Mouse (Mus musculus) CD4-positive helper T cell, adult 2 months (primary cell): Measurements from ENCODE around the gene Eed.
"Not testable (repeated sequence)": the region's sequence is repeated elsewhere in the genome, so short reads cannot be mapped to it uniquely, and the experiment has no call there.

Experiments
- DNase-seq: peaks from one replicate; pipeline ENCODE4 v3.0.0-alpha.2; 2012; ENCODE audit warnings: low read depth, missing footprints, low spot score

Gene Eed

DNA sequence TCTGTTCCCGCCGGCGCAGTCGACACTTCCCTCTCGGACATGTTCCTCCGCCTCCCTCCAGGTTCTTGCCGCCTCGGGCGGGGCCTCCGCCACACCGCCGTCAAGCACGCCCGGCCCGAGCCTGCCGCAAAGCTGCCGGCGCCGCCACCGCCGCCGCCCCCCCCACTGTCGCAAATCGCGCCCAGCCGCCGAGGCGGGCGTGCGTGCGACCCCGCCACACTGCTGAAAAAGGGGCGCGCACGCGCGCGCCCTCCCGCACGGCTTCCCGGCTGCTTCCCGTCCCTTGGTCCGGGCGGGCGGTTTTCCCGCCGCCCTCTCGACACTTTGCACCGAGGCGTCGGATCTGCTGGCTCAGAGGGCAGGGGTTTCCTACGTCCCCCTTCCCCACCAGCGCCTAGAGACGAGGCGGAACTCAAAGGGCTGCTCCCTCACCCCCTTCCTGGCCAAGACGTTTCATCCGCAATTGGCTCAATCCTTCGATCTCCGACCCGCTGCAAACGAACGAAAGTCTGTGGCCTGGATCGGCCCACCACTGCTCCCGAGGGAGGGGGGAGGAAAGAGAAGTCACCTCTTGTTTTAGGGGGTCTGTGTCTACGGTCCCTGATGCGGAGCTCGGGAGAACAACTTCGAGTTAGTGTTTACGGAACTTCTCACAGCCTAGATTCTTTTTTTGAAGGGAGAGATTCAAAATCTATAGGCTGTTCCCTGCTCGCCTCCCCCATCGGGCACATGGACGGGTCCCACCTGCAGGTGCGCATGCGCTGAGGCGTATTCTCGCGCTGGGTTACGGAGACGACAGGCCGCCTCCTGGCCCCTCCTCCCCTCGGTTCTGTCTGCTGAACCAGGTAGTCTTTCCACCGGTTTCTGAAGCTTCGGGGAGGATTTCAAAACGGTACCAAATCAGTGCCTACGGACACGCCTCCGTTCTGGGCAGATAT is at the start of gene Eed:
Gene Eed, minus strand, starts transcription at position 499 of the 938 bp plus-strand sequence.
- peak; percentile 97 for DNase-seq

DNA sequence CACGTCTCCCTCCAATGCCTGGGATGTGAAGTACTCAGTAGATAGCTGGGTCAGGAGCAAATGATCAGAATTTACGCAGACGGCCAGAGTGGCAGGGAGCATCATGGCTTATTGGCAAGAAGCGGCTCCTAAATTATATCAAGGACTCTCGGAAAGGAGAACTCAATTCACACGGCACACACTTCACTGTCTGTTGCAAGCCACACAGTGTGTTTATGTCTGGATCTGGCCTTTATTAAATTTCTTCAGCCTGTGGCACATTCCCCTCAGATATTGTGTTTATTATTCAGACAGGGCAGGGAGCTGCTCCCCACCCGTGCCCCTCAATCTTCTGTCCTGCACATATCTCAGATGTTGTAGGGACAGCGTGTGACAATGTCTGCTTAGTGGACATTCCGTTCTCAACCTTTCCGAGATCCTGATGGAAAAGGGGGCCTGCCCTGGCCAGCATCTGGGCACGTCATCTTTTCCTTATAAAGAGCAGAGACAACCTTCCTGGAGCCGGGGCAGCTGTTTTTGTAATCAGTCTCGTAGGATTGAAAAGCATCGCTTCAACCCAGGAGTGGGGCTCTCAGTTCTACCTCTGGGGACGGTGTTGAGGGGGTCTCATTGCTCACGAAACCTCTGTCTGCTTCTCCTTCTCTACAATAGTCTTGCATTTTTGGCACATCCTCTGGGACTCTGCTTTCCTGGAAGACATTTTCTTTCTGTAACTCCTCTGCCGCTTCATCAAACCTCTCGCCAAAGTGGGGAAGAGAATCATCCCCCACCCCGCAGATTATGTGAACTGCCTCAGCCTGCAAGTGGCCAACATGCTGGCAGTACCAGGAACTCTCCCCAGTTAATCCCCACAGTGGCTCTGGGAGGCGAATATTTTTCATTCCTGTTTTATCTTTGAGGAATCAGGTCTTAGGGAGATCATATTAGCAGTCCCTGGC is 49.0 kb upstream of the Eed start:
- no peak for DNase-seq

DNA sequence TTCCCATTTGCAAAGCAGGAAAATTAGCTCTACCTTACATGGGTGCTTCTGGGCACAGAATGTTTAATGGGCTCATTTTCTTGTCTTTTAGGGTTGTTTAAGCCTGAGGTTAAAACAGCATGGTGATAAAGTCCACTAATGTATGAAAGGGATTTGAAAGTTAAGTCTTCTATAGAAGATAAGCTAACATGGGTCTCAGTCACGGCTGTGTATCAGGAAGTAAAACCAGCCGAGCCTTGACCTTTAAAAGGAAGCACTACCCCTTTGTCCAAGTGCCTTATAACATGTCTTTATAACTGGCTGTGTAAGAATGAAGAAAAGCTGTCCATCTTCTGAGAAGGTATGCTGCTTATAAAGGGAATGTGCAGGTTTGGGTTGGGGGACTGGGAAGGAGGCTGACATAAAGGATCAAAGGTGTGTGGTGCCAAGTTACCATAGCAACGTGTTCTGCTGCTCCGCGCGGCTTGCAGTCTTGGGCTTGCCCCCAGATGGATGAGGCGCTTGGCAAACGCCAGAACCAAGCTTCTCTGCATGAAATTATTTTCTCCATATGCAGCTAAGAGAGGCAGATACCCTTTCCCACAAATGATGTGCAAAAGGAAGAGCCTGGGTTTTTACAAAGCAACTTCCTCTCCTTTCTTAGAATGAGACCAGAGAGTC is 48.2 kb upstream of the Eed start:
- no peak for DNase-seq

DNA sequence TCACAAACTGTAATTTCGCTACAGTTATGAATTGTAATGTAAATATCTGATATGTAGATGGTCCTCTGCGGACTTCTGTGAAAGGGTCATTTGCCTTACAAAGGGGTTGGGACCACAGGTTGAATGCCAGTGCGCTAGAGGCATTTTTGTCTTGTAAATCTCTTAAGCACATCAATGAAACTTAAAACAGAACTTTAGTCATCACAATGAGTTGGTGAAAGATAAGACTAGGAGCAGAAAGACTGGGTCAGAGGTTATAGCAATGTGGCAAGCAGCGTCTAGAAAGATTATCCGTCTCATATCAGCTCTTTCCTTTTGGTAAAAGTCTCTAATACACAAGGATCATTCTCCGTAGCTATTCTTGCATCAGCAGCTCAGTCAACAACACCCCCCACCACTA is 44.2 kb upstream of the Eed start:
- DNase-seq, result no peak

DNA sequence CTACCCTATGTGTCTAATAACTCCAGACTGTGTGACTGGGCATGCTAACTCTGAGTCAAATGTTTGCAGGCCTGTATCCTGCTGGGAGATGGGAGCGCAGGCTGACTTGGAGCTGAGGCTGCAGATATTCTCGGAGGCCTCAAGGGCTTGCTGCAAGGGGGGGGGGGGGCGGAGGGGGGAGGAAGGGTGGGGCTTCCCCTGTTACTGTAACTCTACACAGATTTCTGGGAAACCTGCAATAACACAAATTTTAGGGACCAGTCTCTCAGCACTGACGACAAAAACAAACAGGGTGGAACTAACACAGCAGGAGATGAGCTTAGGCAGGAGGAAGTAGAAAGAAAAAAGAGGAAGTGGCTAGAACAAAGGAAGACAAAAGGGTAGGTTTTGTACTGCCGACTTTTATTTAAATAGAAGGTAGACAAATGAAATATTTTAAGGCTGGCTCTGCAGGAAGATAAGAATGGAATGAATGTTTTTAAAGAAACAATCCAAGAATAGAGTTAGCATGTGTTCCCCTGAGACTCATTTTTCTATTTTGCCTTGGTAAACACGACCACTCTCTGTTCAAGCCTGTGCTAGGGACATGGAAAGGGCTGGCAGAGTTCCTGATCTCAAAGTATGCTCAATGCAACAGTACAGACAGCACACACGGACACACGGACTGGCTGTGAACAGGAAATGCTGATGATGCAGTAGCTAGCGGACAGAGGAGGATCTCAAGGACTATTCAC is 42.4 kb upstream of the Eed start:
- peak; percentile 66 for DNase-seq

GRCm38 (mm10) chr7:90020331-90020730 is 39.5 kb upstream of the Eed start:
- no peak for DNase-seq

DNA sequence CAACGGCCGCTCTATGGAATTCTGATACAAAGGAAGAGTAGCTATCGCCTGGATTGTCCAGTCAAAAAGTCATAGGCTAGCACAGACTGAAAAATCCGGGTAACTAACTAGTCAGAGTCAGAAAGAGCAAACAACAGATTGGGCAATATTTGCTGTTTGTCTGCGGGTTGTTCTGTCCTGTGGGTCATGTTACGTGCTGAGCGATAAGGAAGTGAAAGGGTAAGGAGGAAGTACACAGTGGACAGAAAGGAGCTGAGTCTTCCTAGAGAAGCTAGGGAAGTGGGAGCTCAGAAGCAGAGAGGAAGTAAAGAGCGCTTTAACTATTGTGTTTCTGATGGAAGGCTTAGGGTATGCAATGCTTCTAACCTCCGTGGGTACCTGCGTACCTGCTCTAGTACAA is 38.8 kb upstream of the Eed start:
- DNase-seq, result no peak

DNA sequence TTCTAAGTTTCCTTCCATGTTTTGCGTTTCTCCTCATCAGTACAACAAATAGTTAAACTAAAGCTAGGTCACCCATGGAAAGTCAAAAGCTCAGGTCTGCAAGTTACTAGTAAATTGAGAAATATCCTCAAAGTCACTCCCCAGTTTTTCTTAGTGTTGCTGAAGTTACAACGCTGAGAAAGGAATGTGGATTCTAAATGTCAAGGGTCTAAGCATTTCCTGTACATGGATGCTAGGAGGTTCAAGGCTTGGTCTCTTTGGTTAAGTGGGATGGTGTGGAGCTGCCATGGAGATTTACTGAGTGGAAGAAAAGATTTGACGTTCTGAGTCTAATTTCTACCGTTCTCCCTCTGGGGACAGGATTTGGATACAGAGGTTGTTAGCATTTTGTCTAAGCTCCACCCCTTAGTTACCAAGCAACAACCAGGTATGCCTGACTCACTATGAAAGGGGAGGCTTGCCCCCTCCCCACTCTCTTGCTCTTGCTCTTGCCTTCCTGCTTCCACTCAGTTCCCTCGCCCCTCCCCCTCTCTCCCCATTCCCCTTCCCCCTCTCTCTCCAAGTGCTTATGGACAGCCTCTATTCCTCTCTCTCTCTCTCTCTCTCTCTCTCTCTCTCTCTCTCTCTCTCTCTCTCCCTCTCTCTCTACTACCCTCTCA is 36.3 kb upstream of the Eed start:
- DNase-seq, result no peak

- DNase-seq, result peak; percentile 22
Observed at GRCm38 (mm10) chr7:90016459-90016858, 35.7 kb upstream of the Eed start.

DNA sequence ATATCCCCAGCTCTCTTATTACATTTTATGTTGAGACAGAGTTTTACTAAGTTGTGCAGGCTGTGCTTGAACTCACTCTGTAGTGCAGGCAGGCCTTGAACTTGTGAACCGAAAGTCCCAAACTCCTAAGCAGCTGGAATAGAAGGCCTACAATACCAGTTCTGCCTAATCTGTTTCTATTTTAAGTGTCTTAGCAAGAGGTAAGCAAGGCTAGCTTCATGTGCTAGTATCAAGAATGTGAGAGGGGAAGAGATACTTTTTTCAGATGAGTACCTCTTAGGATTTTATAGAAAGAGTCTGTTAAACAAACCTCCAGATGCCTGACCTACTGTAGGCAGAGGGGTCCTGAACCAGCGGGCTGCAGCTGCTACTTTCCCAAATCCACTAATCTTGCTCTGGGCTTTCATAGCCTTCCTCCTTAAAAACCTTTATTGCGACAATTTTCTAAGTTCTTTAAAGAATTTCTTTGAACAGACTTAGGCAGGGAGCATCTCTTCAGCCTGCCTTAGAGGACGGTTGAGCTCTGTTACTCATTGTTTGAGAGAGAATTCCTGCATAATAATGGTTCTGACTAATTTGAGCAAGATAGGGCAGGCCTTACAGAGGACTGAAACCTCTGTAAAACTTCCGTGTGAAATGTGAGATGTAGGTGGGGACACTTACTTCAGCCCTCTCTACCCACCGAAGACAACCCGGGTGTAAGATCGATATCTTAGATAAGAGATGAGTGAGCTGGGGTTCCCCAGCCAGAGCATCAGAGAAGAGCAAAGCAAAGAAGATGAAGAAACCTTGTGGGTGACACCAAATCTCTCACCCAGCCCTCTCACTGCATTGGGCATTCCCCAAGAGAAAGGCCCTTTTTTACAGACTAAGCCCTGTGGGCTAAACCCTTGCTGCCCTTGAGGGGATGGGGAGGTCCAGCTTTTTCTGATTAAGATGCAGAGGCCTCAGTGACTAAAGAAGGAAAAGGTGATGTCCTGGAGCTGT is 26.2 kb upstream of the Eed start:
- peak; percentile 72 for DNase-seq

- no peak for DNase-seq
Observed at GRCm38 (mm10) chr7:90004781-90005180, 24.0 kb upstream of the Eed start.

- DNase-seq, result no peak
Observed at GRCm38 (mm10) chr7:90002375-90002774, 21.6 kb upstream of the Eed start.

- no peak for DNase-seq
Observed at GRCm38 (mm10) chr7:89999491-89999890, 18.7 kb upstream of the Eed start.

GRCm38 (mm10) chr7:89998624-89999006 is 17.8 kb upstream of the Eed start:
- DNase-seq, result no peak

DNA sequence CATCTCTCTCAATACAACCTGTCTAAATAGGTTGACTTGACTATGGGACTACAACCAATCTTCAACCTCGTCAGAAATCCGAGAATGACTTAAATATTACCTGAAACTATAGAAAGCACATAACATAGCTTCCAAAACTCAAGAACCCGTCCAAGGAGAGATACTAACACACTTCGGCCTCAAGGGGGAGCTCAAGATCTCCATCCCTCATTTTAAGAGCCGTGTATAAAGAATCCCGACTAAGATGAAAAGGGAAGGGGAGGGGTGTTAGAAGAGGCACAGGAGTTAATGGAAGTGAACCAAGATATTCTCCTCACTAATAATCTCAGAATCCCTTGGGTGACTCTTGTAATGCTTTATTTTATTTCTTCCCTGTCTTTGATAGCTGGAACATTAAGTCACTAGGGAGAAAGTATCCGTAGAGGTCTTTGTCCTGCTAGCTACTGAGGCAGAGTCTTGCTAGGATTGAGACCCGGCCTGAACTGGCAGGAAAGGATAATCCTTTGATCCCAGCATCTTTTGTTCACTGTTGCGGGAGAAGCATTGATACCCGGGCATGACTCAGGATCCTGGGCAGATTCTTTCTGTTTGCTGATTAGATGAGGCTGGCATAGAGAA is 17.3 kb upstream of the Eed start:
- peak; percentile 69 for DNase-seq

- DNase-seq, result not testable (repeated sequence)
Observed at GRCm38 (mm10) chr7:89997526-89997925, 16.7 kb upstream of the Eed start.

GRCm38 (mm10) chr7:89993091-89993490 is 12.3 kb upstream of the Eed start:
- DNase-seq, result no peak

DNA sequence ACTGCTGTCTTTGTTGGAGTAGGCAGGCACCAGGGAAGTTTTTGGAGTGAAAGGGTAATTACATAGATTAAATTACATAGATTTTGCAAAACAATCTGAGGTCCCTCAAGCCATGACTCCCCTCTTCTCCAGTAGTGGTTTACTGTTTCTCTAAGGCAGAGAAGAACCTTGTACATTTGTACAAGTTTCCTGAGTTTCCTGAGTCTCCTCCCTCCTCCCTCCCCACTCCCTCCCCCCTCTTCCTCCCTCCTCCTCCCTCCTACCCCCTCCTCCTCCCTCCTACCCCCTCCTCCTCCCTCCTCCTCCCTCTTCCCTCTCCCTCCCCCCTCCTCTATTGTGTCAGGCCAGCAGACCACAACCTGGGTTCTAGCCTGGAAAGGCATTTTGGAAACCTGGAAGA is 3.6 kb upstream of the Eed start:
- DNase-seq, result no peak

DNA sequence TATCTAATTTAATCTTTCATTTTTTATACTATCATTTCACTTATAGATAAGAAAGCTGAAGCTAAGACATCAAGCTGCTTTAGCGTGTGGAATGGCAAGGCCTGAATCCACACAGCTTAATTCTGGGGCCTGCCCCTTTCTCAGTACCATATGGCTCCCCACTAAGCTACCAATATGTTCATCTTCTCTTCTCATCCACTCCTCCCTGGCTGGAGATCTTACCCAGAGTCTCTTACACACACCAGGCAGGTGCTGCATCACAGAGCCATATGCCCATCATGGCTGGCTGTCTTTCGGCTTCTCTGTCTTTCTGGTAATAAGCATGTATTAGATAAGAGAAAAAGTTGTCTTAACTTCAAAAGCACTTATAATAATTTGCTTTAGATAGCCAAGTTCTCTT is 2.7 kb upstream of the Eed start:
- no peak for DNase-seq
